Mouse (Mus musculus) embryonic fibroblast, embryonic 13.5 days (primary cell): ENCODE results near the gene March9.
"Not testable (repeated sequence)": the region's sequence is repeated elsewhere in the genome, so short reads cannot be mapped to it uniquely, and the experiment has no call there.

Experiments
- CTCF ChIP-seq: IDR thresholded peaks from 2 replicates; pipeline ENCODE4 v1.5.1; 2011; ENCODE audit warnings: mild to moderate bottlenecking, control low read depth, low read length, moderate library complexity, borderline replicate concordance; ENCODE audit not compliant: insufficient read depth
- POLR2A ChIP-seq: IDR thresholded peaks from 2 replicates; pipeline ENCODE4 v1.6.1; 2011; ENCODE audit warnings: low read depth, mild to moderate bottlenecking, control low read depth, low read length, moderate library complexity

- not testable (repeated sequence) for TF ChIP-seq CTCF, POLR2A
These were observed 13.0 kb upstream of the March9 start for GRCm38 (mm10) chr10:127072969-127073368.
